Mouse (Mus musculus): Measurements from ENCODE around the gene Sycp2l. TPM values are rescaled to one million over a fixed set of nuclear protein-coding genes. Genes with fewer than 3 reads are reported as not detected.
"Not testable (repeated sequence)": the region's sequence is repeated elsewhere in the genome, so short reads cannot be mapped to it uniquely, and the experiment has no call there.

Gene Sycp2l
- total RNA-seq, 1 experiment from 2014 or later = not detected

- no peak for DNase-seq
Observed at GRCm38 (mm10) chr13:41128326-41128725, 14.2 kb downstream of the Sycp2l start.

- DNase-seq = no peak
Observed at GRCm38 (mm10) chr13:41129061-41129460, 15.0 kb downstream of the Sycp2l start.

GRCm38 (mm10) chr13:41134901-41135300 lies 20.8 kb downstream of the Sycp2l start:
- DNase-seq = peak; percentile 82

GRCm38 (mm10) chr13:41145433-41145970 lies 31.4 kb downstream of the Sycp2l start:
- DNase-seq = no peak

- DNase-seq = peak; percentile 70
Observed at GRCm38 (mm10) chr13:41146271-41146670, 32.2 kb downstream of the Sycp2l start.

GRCm38 (mm10) chr13:41153146-41153545 lies 39.0 kb downstream of the Sycp2l start:
- no peak for DNase-seq

- no peak for DNase-seq
Observed at GRCm38 (mm10) chr13:41158426-41158825, 44.3 kb downstream of the Sycp2l start.

GRCm38 (mm10) chr13:41187886-41188285 lies 73.8 kb downstream of the Sycp2l start:
- no peak for DNase-seq

GRCm38 (mm10) chr13:41195640-41196333 lies 81.7 kb downstream of the Sycp2l start:
- DNase-seq = no peak

- DNase-seq = no peak
Observed at GRCm38 (mm10) chr13:41200861-41201260, 86.8 kb downstream of the Sycp2l start.

- no peak for DNase-seq
Observed at GRCm38 (mm10) chr13:41203289-41203688, 89.2 kb downstream of the Sycp2l start.

GRCm38 (mm10) chr13:41203691-41204090 lies 89.6 kb downstream of the Sycp2l start:
- no peak for DNase-seq

GRCm38 (mm10) chr13:41205568-41205967 lies 91.5 kb downstream of the Sycp2l start:
- not testable (repeated sequence) for DNase-seq

GRCm38 (mm10) chr13:41206241-41206640 lies 92.1 kb downstream of the Sycp2l start:
- DNase-seq = no peak

GRCm38 (mm10) chr13:41211276-41211675 lies 97.2 kb downstream of the Sycp2l start:
- no peak for DNase-seq

GRCm38 (mm10) chr13:41212558-41213322 lies 98.6 kb downstream of the Sycp2l start:
- no peak for DNase-seq

GRCm38 (mm10) chr13:41215669-41216068 lies 101.6 kb downstream of the Sycp2l start:
- no peak for DNase-seq

GRCm38 (mm10) chr13:41216236-41216635 lies 102.1 kb downstream of the Sycp2l start:
- no peak for DNase-seq

- DNase-seq = no peak
Observed at GRCm38 (mm10) chr13:41219056-41219455, 104.9 kb downstream of the Sycp2l start.

- no peak for DNase-seq
Observed at GRCm38 (mm10) chr13:41219687-41220303, 105.7 kb downstream of the Sycp2l start.

GRCm38 (mm10) chr13:41220304-41220834 lies 106.3 kb downstream of the Sycp2l start, which contains the start of gene Elovl2:
Gene Elovl2, minus strand, starts transcription at chr13:41220405.
- peak; percentile 88 for DNase-seq

Measured in adrenal gland, postnatal 14 days (tissue).